Mouse (Mus musculus) lung, postnatal 0 days (tissue): ENCODE measurements at regions not wholly inside any gene's neighbourhood (a gene's known extent, or its start where the extent isn't known, plus 50 kb on each side); places are given as distances from the start of the nearest gene placed in this dataset.

Source experiments
- CTCF ChIP-seq: IDR thresholded peaks from 2 replicates; pipeline ENCODE4 v1.5.1; 2016; ENCODE audit warnings: antibody characterized with exemption, mild to moderate bottlenecking
- EP300 ChIP-seq: IDR thresholded peaks from 2 replicates; pipeline ENCODE4 v1.6.1; 2016; ENCODE audit warnings: antibody characterized with exemption, mild to moderate bottlenecking, control low read depth

DNA sequence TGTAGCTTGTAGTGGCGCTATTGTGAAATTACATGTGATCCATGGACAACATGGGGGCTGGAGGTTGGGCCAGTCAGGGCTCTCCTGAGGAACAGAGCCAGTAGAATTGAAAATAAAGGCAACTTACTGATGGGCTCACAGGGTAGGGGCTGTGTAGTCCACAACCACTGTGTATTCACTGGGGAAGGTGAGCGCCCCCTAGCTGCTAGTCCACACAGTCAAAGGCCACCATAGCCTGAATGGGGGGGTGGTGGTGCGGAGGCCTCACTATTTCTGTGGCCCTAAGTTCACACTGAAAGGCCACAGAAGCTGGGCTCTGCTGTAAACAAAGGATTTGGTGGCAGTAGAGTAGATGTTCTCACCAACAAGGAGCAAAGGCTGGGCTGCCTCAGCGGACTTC, 636.8 kb upstream of the 3110018I06Rik start:
- no peak for TF ChIP-seq CTCF
- TF ChIP-seq EP300, result no peak
